8 mouse cellular contexts compared by ENCODE assay signal in genomic region chr2:94241301-94242050, GRCm38 (mm10).
DNase-seq lines count a peak whose midpoint lies in the region; ATAC-seq and TF ChIP-seq lines count a peak whose summit lies in the region.

No protein-coding gene starts in this region.

- H3K9me3 ChIP-seq in forebrain, postnatal 0 days (ENCODE audit: low read length) = no peaks in the 10 kb centered on the region

- peak overlapping the region; percentile 53 for H3K4me3 ChIP-seq in brown adipose tissue, adult 24 weeks (ENCODE audit: insufficient read depth, low read depth, low read length)
- H3K4me3 ChIP-seq in forebrain, postnatal 0 days (ENCODE audit: low read depth, low read length) = peak overlapping the region; percentile 53
- H3K4me3 ChIP-seq in olfactory bulb, adult 2 months (ENCODE audit: insufficient read depth, low read depth, low read length) = peak overlapping the region; percentile 82

- TF ChIP-seq POLR2A in olfactory bulb, adult 2 months (IDR thresholded peaks at IDR 0.05; ENCODE audit: insufficient read depth, low read depth, low read length) = peak; percentile 78

- DNase-seq in layer of hippocampus, adult 11-12 months (ENCODE audit: low spot score) = peak; percentile 78
- no peak for DNase-seq in layer of hippocampus, adult 9-10 months (ENCODE audit: low spot score)
- peak; percentile 90 for DNase-seq in forebrain, postnatal 0 days
- DNase-seq in left cerebral cortex, postnatal 25 days (ENCODE audit: low spot score in 2 of 2) = peak; percentile 79 to 89
- DNase-seq in gastrocnemius, postnatal 4 days (ENCODE audit: low spot score in 2 of 2) = no peak
- no peak for DNase-seq in urinary bladder, postnatal 25 days (ENCODE audit: low spot score)

- no peak overlapping the region for H3K27ac ChIP-seq in brown adipose tissue, adult 24 weeks (replicated peaks; ENCODE audit: low read depth, low read length)
- H3K27ac ChIP-seq in forebrain, postnatal 0 days (ENCODE audit: low read depth, low read length) = peak overlapping the region; percentile 72
- H3K27ac ChIP-seq in olfactory bulb, adult 2 months (ENCODE audit: insufficient read depth, low read depth, low read length) = peak overlapping the region; percentile 80

- WGBS in forebrain, postnatal 0 days = under 1% methylated on average over 55 of the region's 55 CpGs
- WGBS in olfactory bulb, adult 2 months = under 1% methylated on average over 55 of the region's 55 CpGs

- peak; percentile 77 for ATAC-seq in forebrain, postnatal 0 days

- H3K36me3 ChIP-seq in forebrain, postnatal 0 days (ENCODE audit: insufficient read depth) = no peaks in the 10 kb centered on the region

- intact Hi-C loops in left cerebral cortex, postnatal 25 days (cut with DNase I) = loop anchor here (1.0 to 2.0 kb wide), 2 partner anchors 56 to 119 kb away; no protein-coding TSS in a partner anchor

- peak overlapping the region; percentile 50 for H3K9ac ChIP-seq in forebrain, postnatal 0 days

- peak overlapping the region; percentile 86 for H3K4me2 ChIP-seq in forebrain, postnatal 0 days (ENCODE audit: low read depth)

- peaks cover 53% of the 10 kb centered on the region for H3K27me3 ChIP-seq in forebrain, postnatal 0 days (ENCODE audit: insufficient read depth, low read length)

- no peaks in the 10 kb centered on the region; the same call in 1 of the 2 replicates for H3K4me1 ChIP-seq in brown adipose tissue, adult 24 weeks (ENCODE audit: control insufficient read depth, insufficient read depth, insufficient read length, low read length)
- peaks cover 10% of the 10 kb centered on the region; the same call in 1 of the 2 replicates for H3K4me1 ChIP-seq in forebrain, postnatal 0 days (ENCODE audit: insufficient read depth)
- peaks cover 35% of the 10 kb centered on the region for H3K4me1 ChIP-seq in olfactory bulb, adult 2 months (ENCODE audit: control insufficient read depth, insufficient read depth, low read length)

- no peak for TF ChIP-seq CTCF in forebrain, postnatal 0 days (IDR thresholded peaks at IDR 0.05; ENCODE audit: low read depth)
- TF ChIP-seq CTCF in olfactory bulb, adult 2 months (IDR thresholded peaks at IDR 0.05; ENCODE audit: insufficient read depth, low read depth, low read length) = no peak

Comparison
In these comparisons a context has a peak if more than half of its experiments do, and no peak if none do; other contexts are left out.
1. DNase-seq: peak in layer of hippocampus, adult 11-12 months (single experiment), forebrain, postnatal 0 days (single experiment) and left cerebral cortex, postnatal 25 days (2 of 2); none in layer of hippocampus, adult 9-10 months (single experiment), gastrocnemius, postnatal 4 days (0 of 2) and urinary bladder, postnatal 25 days (single experiment).
2. Peak in every context shown above with its lines, with median percentiles within 50 percentile points of each other: H3K4me3 ChIP-seq.